Mouse (Mus musculus) left cerebral cortex, adult 2 months (tissue): Measurements from ENCODE around the gene Igsf21. TPM values are rescaled to one million over a fixed set of nuclear protein-coding genes. Genes with fewer than 3 reads are reported as not detected.
A peak's percentile ranks its signal among the peaks of the same experiment; 100 is the strongest.

ENCODE experiments used
- DNase-seq, 2 experiments: peaks; one replicate each; pipeline ENCODE4 v3.0.0; 2021 to 2022; ENCODE audit warnings: low spot score in 2 of 2, mixed read lengths in 1 of 2; ENCODE audit errors: extremely low spot score in 1 of 2
- H3K27ac ChIP-seq: fragments of 200-600 bp; 2 replicates; pipeline ENCODE4 v1.8.1; 2022
- H3K4me3 ChIP-seq: fragments of 200-600 bp; 2 replicates; pipeline ENCODE4 v1.8.1; 2022
- CTCF ChIP-seq: fragments of 200-600 bp; IDR thresholded peaks from 2 replicates; pipeline ENCODE4 v1.8.1; 2022; ENCODE audit warnings: antibody characterized with exemption, mild to moderate bottlenecking, moderate library complexity
- intact Hi-C: fragments of 180-260 bp; cut with DNase I; formaldehyde crosslinking; loops from one replicate; pipeline ENCODE4 v1.15.1; 2025
- total RNA-seq, 2 experiments: library from RNA; stranded (reverse); gene quantifications; 2 replicates each; pipeline ENCODE4 v1.2.3; 2021

The Igsf21 gene
- total RNA-seq, 2 experiments from 2014 or later, result 68.8 to 75.2 TPM

DNA sequence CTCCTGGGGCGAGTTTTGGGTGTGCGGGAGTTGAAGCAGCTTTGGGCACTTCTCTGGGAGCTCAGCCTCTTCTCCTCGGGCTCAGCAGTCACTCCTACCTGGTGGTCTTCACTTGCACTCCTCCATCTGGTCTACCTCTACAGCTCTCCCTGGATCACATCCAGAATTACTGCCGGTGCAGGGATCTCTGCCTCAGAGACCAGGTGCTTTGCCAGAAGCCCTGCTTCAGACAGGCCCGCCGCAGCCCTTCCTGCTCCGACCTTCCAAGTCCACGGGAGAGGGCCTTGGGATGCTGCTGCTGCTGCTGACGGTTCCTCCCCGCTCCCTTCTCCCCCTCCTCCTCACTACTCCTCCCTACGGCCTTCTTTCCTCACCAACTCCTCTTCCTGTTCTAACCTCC, 118.5 kb downstream of the Igsf21 start:
- Histone ChIP-seq H3K4me3 (no peak overlapping the region), H3K27ac (no peak overlapping the region)
- no peak for TF ChIP-seq CTCF
- no peak for DNase-seq
- intact Hi-C loops, result no loop called here

DNA sequence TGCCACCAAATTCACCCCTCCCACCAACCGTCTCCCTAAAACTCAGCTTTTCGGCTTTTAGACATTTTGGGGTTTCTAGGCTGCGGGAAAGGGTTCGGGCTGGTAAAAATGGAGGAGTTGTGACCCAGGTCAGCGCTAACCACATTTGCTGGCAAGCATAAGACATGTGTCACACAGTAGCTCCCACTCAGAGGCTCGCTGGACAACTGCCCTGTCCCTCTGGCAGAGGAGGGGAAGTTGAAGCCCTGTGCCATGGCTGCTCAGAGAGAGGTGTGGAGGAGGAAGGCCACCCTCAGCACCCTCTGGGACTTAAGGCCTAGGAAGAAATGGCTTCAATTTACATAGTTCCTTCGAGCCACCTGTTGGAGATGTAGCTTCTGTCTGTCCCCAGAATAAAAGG, 120.8 kb downstream of the Igsf21 start:
- no peak for TF ChIP-seq CTCF
- H3K4me3 ChIP-seq, result no peak overlapping the region
- intact Hi-C loops, result no loop called here

DNA sequence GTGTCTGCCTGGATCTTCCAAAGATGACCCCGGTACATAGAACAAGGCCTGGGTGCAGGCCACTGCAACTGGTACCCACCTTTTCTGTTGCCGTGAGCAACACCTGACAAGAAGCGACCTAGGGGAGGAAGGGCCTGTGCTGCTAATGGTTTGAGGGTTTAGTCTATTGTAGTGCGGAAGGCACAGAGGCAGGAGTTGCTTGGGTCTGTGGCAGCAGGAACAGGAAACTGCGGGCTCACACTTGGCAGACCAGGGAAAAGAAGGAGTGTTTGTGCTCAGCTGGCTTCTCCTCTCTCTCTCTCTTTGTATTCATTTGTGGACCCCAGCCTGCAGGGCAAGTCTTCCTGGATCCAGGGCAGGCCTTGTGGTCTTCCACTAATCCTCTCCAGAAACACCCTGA, 124.0 kb downstream of the Igsf21 start:
- Histone ChIP-seq H3K4me3 (no peak overlapping the region), H3K27ac (no peak overlapping the region)
- intact Hi-C loops, result no loop called here
- DNase-seq, result no peak
- TF ChIP-seq CTCF, result no peak

More for the DNA sequence above, 120.8 kb downstream of the Igsf21 start:
- DNase-seq, result no peak
- H3K27ac ChIP-seq, result no peak overlapping the region

DNA sequence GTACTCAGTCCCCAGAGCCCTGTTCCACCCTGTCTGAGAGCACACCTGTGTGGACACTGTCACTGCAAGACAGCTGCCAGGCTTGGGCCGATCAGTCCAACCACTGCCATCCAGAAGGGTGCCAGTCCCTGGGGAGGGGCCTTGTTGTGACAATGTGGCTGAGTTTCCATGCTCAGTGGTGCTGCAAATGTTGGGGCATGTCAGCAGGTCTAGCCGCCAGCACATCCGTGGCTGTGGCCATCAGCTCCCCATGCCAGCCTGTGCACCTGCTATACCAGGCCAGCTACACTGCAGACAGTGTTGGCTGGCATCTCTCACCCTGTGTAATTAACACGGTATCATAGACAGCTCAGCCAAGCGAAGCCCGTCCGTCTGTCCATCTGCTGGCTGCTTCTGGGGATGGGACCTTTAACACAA, 129.3 kb downstream of the Igsf21 start:
- Histone ChIP-seq H3K27ac (no peak overlapping the region), H3K4me3 (no peak overlapping the region)
- intact Hi-C loops, result no loop called here
- no peak for TF ChIP-seq CTCF
- no peak for DNase-seq

DNA sequence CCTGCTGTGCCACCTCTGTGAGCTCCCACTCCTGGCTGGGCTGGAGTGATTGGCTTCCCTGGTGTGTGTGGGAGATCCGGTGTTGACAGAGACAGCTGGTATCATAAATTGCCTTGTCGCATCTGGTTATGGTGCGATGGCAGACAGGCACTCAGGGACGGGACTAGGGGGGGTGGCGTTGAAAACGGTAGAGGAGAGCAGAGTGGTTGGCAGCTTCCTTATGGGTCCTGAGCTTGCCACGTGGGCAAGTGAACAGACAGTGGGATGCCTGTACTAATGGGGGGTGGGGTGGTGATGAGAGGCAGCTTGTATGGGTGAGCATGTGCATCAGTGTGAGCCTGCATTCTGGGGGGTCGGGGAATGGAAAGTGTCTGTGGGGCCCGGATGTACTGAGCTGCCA, 130.8 kb downstream of the Igsf21 start:
- no peak for TF ChIP-seq CTCF
- DNase-seq, result peak; percentile 32 to 40
- Histone ChIP-seq H3K27ac (no peak overlapping the region), H3K4me3 (no peak overlapping the region)
- intact Hi-C loops, result no loop called here

DNA sequence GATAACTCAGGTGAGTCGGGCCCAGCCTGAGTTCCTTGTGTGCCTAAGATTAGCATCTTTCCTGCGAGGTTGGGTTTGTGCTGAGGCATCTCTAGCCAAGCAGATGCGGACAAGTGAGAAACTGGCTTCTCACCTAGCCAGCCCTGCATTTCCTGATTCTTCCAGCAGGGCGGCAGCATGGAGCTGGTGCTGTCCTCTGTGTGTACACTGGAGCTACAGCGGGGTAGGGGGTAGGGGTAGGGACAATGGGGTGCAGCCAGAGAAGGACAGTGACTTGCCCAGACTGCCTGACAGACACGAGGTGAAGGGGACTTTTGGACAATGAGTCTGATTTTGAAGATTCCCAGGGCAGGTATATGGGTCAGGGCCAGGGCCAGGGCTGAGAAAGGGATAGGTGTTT, 131.5 kb downstream of the Igsf21 start:
- Histone ChIP-seq H3K27ac (no peak overlapping the region), H3K4me3 (no peak overlapping the region)
- peak; percentile 43 for TF ChIP-seq CTCF
- DNase-seq, result no peak
- intact Hi-C loops, result no loop called here

DNA sequence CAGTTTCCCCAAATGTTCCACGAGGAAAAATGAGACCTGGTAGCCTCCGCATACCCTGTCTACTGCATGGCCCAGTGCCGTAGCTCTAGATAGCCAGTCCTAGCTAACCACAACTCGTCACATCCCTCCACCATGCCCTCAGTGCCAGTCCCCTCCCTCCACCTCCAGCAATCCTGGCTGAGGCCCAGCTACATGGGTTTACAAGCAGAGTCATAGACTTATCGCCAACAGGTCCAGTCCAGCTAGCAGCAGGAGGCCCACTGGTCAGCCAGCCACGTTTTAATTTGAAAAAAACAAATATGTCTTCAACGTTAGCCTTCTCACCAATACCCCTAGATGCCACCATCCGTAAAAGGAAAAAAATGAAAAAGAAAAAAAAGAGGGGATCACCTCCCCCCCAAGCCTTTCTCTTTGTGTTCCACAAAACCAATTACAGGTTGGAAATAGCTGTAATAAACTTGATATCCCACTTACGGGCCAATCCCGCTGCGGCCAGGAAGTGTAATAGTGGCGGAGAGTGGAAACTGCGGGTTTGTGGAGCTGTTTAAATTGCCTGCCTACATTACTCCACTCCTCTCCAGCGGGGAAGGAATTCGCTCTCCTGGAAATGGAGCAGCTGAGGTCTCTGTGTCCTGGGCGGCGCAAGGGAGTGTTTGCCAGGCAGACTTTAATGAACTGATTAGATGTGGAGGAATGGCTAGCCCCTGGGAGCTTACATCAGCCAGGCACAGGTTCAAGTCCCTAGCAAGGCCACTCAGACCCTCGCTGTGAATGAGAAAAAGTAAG, 132.7 kb downstream of the Igsf21 start:
- H3K4me3 ChIP-seq, result no peak overlapping the region
- no peak overlapping the region for H3K27ac ChIP-seq
- intact Hi-C loops, result no loop called here
- no peak for DNase-seq
- no peak for TF ChIP-seq CTCF

DNA sequence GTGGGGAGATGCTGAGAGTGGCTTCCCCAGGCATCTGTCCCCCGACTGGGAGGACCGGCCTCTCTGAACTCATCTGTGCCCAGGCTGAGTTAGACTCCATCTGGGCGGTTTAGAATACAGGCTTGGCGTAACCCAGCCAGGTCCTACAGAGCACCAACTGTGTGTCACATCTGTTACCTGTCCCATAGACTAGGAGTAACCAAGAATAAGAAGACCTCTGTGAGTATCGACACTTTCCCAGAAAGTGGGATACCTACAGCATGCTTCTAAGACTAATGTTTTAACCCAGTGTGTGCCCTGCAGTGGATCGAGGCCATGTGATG, 137.0 kb downstream of the Igsf21 start:
- no peak for TF ChIP-seq CTCF
- Histone ChIP-seq H3K27ac (no peak overlapping the region), H3K4me3 (no peak overlapping the region)
- intact Hi-C loops, result loop anchor here (10.0 kb wide), 1 partner anchor 235 kb away; no protein-coding TSS in a partner anchor
- DNase-seq, result no peak

DNA sequence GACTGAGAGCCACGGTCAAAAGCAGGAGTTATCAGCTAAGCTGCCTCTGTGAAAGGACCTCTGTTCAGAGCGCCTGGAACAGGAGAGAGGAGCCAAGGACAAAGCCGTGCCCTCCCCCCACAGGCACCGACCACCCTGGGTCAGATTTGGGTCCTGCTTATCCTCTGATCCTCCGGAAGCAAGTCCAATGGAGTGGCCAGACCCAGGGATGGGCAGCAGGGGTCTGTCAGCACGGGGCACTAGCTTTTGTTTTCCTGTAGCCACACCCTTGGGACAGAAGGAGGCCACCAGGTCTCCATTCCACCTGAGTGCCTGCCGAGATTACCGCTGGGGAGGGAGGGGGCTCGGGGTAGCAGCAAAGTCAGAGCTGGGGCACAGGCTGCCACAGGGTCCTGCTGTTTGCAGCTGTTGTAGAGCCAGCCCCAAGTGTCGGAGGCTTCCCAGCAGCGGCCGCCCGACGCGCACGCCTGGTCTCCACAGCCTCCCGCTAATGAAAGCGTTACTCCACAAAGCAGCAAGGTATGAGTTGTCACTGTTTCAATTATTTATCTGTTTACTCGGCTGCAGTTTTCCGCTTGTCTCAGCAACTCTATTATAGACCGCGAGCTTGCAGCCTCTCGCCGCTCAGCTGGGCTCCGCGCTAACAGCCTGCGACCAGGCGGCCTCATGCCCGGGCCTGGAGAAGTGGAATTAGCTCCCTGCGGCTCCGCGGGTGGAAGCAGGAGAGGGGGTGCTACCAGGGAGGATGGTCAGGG, 137.5 kb downstream of the Igsf21 start:
- H3K4me3 ChIP-seq, result no peak overlapping the region

DNA sequence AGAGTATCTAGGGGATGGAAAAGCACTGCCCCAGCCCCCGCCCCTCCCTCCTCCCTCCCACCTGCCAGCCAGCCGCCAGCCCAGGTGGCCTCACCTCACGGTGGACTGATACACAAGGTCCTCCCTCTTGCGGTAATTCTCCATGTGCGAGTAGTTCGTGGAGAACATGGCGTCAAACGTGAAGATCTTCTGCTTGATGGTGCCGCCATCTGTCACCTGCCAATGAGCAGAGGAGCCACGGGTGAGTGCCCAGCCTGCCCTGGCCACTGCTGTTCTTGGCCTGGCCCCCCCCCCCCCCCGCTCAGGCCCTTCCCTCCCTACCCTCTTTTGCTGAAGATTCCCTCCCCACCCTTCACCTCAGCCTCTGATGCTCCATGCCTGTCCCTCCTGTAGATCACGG, 139.4 kb downstream of the Igsf21 start:
- intact Hi-C loops, result loop anchor here (10.0 kb wide), 1 partner anchor 232 kb away; no protein-coding TSS in a partner anchor
- no peak for DNase-seq
- H3K27ac ChIP-seq, result no peak overlapping the region

More for the DNA sequence above, 137.5 kb downstream of the Igsf21 start:
- DNase-seq, result no peak
- intact Hi-C loops, result loop anchor here (10.0 kb wide), 1 partner anchor 234 kb away; no protein-coding TSS in a partner anchor
- TF ChIP-seq CTCF, result no peak
- H3K27ac ChIP-seq, result no peak overlapping the region

DNA sequence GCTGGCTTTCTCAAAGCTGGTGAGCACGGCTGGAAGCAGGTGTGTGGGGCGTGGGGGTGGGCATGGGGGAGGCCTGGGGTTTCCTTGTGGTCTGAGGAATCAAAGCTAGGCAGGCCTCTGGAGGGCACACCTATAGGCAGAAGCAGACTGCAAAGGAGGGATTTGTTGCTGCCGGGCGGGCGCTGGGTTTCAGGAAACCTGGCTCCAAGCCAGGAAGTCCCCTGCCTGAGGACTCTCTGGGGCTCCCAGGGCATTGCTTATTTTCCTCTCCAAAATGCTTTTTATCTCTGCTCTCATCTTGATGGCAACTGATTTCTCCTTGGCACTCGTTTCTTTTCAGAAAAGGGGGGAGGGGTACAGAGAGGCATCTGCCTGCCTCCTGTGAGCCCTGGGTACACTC, 141.8 kb downstream of the Igsf21 start:
- TF ChIP-seq CTCF, result no peak
- H3K4me3 ChIP-seq, result no peak overlapping the region
- no peak for DNase-seq
- intact Hi-C loops, result loop anchor here (5.0 to 10.0 kb wide), 3 partner anchors 143 to 433 kb away; partner anchors contain the start of gene Igsf21
- H3K27ac ChIP-seq, result no peak overlapping the region

More for the DNA sequence above, 139.4 kb downstream of the Igsf21 start:
- TF ChIP-seq CTCF, result no peak
- no peak overlapping the region for H3K4me3 ChIP-seq

DNA sequence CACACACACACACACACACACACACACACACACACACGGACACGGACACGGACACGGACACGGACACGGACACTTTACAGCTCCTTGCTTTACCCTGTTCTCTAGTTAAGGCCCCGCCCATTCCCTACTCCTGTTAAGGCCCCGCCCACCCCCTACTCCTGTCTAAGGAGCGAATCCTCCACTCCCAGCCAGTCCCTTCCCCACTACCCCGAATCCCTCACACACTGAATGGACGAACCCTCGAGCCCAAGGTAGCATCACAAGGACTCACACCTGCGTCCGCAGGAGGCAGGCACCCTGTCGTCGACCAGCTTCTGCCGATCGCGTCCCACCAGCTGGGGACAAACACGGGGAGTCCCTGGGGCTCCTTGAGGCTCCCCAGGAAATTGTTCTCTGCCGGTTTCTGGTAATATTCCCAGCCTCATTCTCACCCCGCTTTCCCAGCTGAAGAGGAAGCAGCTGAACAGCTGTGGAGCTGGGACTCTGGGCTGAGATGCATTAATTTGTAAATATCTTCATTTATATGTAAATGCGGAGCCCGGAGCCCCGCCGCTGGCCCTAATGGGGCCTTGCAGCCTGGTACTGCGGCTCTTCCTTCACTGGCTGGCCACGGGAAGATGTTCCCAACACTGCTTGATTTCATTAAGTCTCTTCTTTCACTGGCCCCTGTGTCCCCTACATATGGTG, 143.1 kb downstream of the Igsf21 start:
- no peak overlapping the region for H3K4me3 ChIP-seq
- no peak for DNase-seq
- intact Hi-C loops, result loop anchor here (5.0 to 10.0 kb wide), 3 partner anchors 144 to 434 kb away; partner anchors contain the start of gene Igsf21
- H3K27ac ChIP-seq, result no peak overlapping the region
- TF ChIP-seq CTCF, result no peak
